Mouse (Mus musculus): Measurements from ENCODE around the gene Rpap2. TPM values are rescaled to one million over a fixed set of nuclear protein-coding genes. Genes with fewer than 3 reads are reported as not detected.

Gene Rpap2
- polyA plus RNA-seq, 2 experiments = 2.6 to 6.5 TPM

- Histone ChIP-seq H3K9me3 (ENCODE audit: control insufficient read depth, low read length) (no peaks in the 10 kb centered on the region), H3K27me3 (ENCODE audit: control insufficient read depth, insufficient read depth, low read length) (no peaks in the 10 kb centered on the region), H3K4me3 (ENCODE audit: insufficient read depth in 1 of 2, low read depth in 2 of 2, low read length in 2 of 2) (no peak overlapping the region), H3K36me3 (replicated peaks; ENCODE audit: control insufficient read depth, insufficient read depth, low read depth) (no peaks in the 10 kb centered on the region), H3K4me2 (ENCODE audit: low read depth) (no peak overlapping the region), H3K9ac (replicated peaks) (no peak overlapping the region), H3K4me1 (replicated peaks; ENCODE audit: control insufficient read depth in 2 of 2, insufficient read depth in 2 of 2, low read length in 1 of 2) (peaks cover 0 to 12% of the 10 kb centered on the region in 2 experiments; a peak in 2 of 4 replicates), H3K27ac (no peak overlapping the region)
- no peak for ATAC-seq (ENCODE audit: insufficient read depth)
- DNase-seq (ENCODE audit: low read depth in 3 of 3, low spot score in 3 of 3) = no peak
- 75% methylated on average over 4 of the region's 4 CpGs for WGBS (ENCODE audit: insufficient replicate concordance)
- TF ChIP-seq CTCF (IDR thresholded peaks at IDR 0.05; ENCODE audit: low read depth) (no peak), EP300 (IDR thresholded peaks at IDR 0.05; ENCODE audit: low read depth) (no peak)
Measured at GRCm38 (mm10) chr5:107647580-107647979, 50.4 kb downstream of the Rpap2 start.

GRCm38 (mm10) chr5:107648552-107649125 is 51.5 kb downstream of the Rpap2 start:
- ATAC-seq (ENCODE audit: insufficient read depth) = no peak
- Histone ChIP-seq H3K9ac (replicated peaks) (no peak overlapping the region), H3K27ac (no peak overlapping the region), H3K27me3 (ENCODE audit: control insufficient read depth, insufficient read depth, low read length) (no peaks in the 10 kb centered on the region), H3K9me3 (ENCODE audit: control insufficient read depth, low read length) (no peaks in the 10 kb centered on the region), H3K4me1 (replicated peaks; ENCODE audit: control insufficient read depth in 2 of 2, insufficient read depth in 2 of 2, low read length in 1 of 2) (peaks cover 0 to 12% of the 10 kb centered on the region in 2 experiments; a peak in 2 of 4 replicates), H3K4me2 (ENCODE audit: low read depth) (no peak overlapping the region), H3K36me3 (replicated peaks; ENCODE audit: control insufficient read depth, insufficient read depth, low read depth) (no peaks in the 10 kb centered on the region), H3K4me3 (ENCODE audit: insufficient read depth in 1 of 2, low read depth in 2 of 2, low read length in 2 of 2) (no peak overlapping the region)
- TF ChIP-seq EP300 (IDR thresholded peaks at IDR 0.05; ENCODE audit: low read depth) (no peak), CTCF (IDR thresholded peaks at IDR 0.05; ENCODE audit: low read depth) (no peak)
- WGBS (ENCODE audit: insufficient replicate concordance) = 37% methylated on average over 5 of the region's 5 CpGs
- no peak for DNase-seq (ENCODE audit: low read depth in 3 of 3, low spot score in 3 of 3)

GRCm38 (mm10) chr5:107649680-107650079 is 52.5 kb downstream of the Rpap2 start:
- no peaks in the 10 kb centered on the region for H3K9me3 ChIP-seq (ENCODE audit: control insufficient read depth, low read length)
- WGBS (ENCODE audit: insufficient replicate concordance) = 48% methylated on average over 2 of the region's 2 CpGs
- DNase-seq (ENCODE audit: low read depth in 3 of 3, low spot score in 3 of 3) (no peak), ATAC-seq (ENCODE audit: insufficient read depth) (no peak)
- no peak overlapping the region for H3K4me3 ChIP-seq (ENCODE audit: insufficient read depth in 1 of 2, low read depth in 2 of 2, low read length in 2 of 2)
- H3K27me3 ChIP-seq (ENCODE audit: control insufficient read depth, insufficient read depth, low read length) = no peaks in the 10 kb centered on the region
- H3K36me3 ChIP-seq (replicated peaks; ENCODE audit: control insufficient read depth, insufficient read depth, low read depth) = no peaks in the 10 kb centered on the region
- H3K27ac ChIP-seq = no peak overlapping the region
- TF ChIP-seq EP300 (IDR thresholded peaks at IDR 0.05; ENCODE audit: low read depth) = no peak
- no peak overlapping the region for H3K4me2 ChIP-seq (ENCODE audit: low read depth)
- H3K4me1 ChIP-seq (replicated peaks; ENCODE audit: control insufficient read depth in 2 of 2, insufficient read depth in 2 of 2, low read length in 1 of 2) = peaks cover 0 to 9% of the 10 kb centered on the region in 2 experiments; a peak in 2 of 4 replicates
- no peak overlapping the region for H3K9ac ChIP-seq (replicated peaks)

- Histone ChIP-seq H3K27me3 (ENCODE audit: control insufficient read depth, insufficient read depth, low read length) (no peaks in the 10 kb centered on the region), H3K9ac (replicated peaks) (no peak overlapping the region), H3K36me3 (replicated peaks; ENCODE audit: control insufficient read depth, insufficient read depth, low read depth) (no peaks in the 10 kb centered on the region), H3K4me1 (replicated peaks; ENCODE audit: control insufficient read depth in 2 of 2, insufficient read depth in 2 of 2, low read length in 1 of 2) (peaks cover 0 to 6% of the 10 kb centered on the region in 2 experiments; a peak in 2 of 4 replicates), H3K9me3 (ENCODE audit: control insufficient read depth, low read length) (no peaks in the 10 kb centered on the region), H3K4me2 (ENCODE audit: low read depth) (no peak overlapping the region), H3K27ac (no peak overlapping the region), H3K4me3 (ENCODE audit: insufficient read depth in 1 of 2, low read depth in 2 of 2, low read length in 2 of 2) (no peak overlapping the region)
- DNase-seq (ENCODE audit: low read depth in 3 of 3, low spot score in 3 of 3) (no peak), ATAC-seq (ENCODE audit: insufficient read depth) (no peak)
- no peak for TF ChIP-seq EP300 (IDR thresholded peaks at IDR 0.05; ENCODE audit: low read depth)
- TF ChIP-seq CTCF (IDR thresholded peaks at IDR 0.05; ENCODE audit: low read depth) = no peak
- 40% methylated on average over 1 of the region's 1 CpGs for WGBS (ENCODE audit: insufficient replicate concordance)
Measured at GRCm38 (mm10) chr5:107650427-107650826, 53.3 kb downstream of the Rpap2 start.

- ATAC-seq (ENCODE audit: insufficient read depth) = no peak
- Histone ChIP-seq H3K27ac (no peak overlapping the region), H3K9ac (replicated peaks) (no peak overlapping the region), H3K4me2 (ENCODE audit: low read depth) (no peak overlapping the region), H3K9me3 (ENCODE audit: control insufficient read depth, low read length) (no peaks in the 10 kb centered on the region), H3K4me3 (ENCODE audit: insufficient read depth in 1 of 2, low read depth in 2 of 2, low read length in 2 of 2) (no peak overlapping the region), H3K4me1 (replicated peaks; ENCODE audit: control insufficient read depth in 2 of 2, insufficient read depth in 2 of 2, low read length in 1 of 2) (peaks cover 0 to 6% of the 10 kb centered on the region in 2 experiments; a peak in 2 of 4 replicates), H3K36me3 (replicated peaks; ENCODE audit: control insufficient read depth, insufficient read depth, low read depth) (no peaks in the 10 kb centered on the region), H3K27me3 (ENCODE audit: control insufficient read depth, insufficient read depth, low read length) (no peaks in the 10 kb centered on the region)
- no peak for DNase-seq (ENCODE audit: low read depth in 3 of 3, low spot score in 3 of 3)
- TF ChIP-seq CTCF (IDR thresholded peaks at IDR 0.05; ENCODE audit: low read depth) = no peak
- 45% methylated on average over 4 of the region's 4 CpGs for WGBS (ENCODE audit: insufficient replicate concordance)
Measured at GRCm38 (mm10) chr5:107652055-107652660, 55.0 kb downstream of the Rpap2 start.

Measured in liver, embryonic 14.5 days (tissue).